Mouse (Mus musculus) lung, adult 18-20 months (tissue): ENCODE results near the gene Gm42674.

Experiments used
- DNase-seq, 2 experiments: peaks; one replicate each; pipeline ENCODE4 v3.0.0; 2022; ENCODE audit warnings: mixed read lengths in 2 of 2

The Gm42674 gene

DNA sequence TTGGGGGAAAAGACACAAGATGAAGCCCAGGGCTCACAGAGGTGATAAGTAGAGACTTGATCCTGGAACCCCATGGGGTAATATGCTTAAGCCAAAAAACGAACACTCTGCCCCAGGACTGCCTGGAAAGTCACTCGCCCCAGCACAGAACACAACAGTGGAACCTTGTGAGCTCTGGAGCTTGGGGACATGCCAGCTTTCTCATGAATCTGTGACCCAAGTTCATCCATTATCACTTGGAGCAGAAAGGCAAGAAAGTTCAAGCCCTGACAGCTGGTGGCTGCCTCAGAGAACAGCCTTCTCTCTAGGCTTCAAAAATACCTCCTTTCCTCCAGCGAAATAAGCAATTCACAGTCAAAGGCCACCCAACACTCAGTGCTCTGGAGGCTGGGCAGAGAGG lies 2.3 kb upstream of the Gm42674 start:
- DNase-seq: no peak

DNA sequence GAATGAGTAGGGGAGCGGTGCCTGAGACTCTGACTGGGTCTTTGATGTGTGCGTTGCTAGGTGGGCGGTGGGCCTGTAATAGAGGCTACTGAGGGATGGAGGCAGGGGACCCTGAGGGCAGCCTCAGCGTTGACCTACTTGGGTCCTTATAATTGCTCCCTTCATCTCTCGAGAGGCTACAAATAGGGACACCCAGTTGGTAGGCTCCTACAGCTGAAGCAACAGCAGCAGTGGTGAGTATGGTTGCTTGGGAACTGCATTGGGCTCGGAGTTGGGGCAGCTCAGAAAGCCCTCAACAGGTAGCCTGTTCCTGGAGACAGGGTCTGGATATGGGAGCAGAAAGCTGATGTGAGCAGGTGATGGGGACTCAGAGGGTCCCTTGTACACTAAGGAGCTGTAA lies 1.7 kb upstream of the Gm42674 start:
- DNase-seq: no peak

DNA sequence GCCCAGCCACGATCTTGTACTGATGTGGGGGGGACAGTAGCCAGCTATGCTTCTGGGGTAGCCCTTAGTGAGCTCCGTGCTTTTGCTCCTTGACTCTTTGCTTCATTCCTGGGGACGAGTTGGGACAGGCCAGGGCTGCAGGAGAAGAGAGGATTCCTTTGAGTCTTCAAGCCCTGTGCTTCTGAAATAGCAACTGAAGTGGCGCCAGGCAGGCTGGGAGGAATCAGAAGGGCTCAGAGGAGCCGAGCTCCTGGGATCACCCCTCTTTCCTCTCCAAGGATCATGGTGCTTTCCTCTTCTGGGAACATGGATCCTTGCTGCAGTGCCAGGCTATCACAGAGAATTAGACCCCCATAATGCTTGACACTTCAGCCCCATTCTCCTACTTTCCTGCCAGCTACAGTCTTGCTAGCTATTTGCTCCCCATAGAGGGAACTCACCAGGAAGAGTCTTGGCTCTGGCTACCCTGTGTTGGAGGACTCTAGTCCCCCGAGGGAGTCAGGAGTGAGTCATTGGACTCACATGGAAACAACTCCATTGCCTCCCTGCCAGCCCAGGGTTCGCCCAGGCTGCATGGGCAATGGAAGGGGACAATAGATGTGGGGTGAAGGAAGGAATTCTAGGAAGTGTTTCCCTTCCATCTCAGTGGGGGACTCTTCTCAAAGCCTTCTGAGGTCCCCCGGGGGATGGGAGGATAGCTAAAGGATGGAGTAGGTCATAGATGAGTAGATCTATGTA lies 1.1 kb upstream of the Gm42674 start:
- no peak for DNase-seq

DNA sequence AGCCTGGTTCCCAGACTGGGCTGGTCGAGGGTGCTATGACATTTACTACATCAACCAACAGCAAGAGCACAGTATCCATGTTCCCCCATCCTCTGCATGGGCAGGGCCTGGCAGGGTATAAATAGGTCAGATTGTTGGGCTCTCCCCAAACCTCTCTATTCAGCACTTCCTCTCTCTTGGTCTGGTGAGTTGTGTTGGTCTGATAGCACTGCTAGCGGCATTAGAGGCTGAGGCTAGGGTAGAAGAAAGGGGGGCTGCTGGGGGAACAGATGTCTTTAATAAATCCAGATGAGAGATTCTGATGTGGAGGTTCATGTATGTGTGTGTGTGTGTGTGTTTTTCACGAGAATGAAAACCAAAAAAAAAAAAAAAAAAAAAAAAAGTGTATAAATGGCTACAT lies 1.9 kb downstream of the Gm42674 start, which contains the start of gene S100a4:
Gene S100a4 (plus strand): TSS at position 149 of the 400 bp plus-strand sequence.
- DNase-seq: no peak

DNA sequence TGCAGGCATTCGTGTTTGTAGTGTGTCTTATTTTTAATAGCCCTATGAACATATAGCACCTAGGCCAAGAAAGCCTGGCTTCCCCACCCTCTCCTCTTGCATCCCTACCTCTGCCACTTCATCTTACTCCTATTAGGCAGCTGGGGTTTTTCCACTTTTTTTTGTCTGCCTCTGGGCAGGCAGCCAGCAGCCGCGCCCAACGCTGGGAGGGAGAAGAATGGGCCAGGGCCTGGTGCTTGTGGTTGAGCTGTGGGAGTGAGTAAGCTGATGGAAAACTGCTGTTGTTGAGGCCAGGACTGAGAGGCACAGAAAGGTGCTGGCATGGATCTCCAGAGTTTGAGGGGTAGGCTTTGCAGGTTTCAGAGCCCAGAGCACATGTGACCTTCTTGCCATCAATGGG lies 2.7 kb downstream of the Gm42674 start:
- DNase-seq: peak; percentile 90 to 91

DNA sequence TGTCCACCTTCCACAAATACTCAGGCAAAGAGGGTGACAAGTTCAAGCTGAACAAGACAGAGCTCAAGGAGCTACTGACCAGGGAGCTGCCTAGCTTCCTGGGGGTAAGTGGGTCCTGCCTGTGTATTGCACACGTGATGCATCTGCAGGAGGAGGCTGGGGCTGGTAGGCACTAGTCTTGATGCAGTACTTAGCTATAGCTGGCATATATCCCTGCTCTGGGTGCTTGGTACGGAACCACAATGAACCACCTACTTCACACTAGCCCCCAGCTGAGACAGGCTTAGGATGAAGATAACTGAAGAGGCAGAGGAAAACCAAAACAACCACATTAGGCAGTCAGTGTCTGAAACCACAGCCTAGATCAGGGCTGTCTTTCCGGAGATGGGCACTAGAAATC lies 3.3 kb downstream of the Gm42674 start:
- no peak for DNase-seq

DNA sequence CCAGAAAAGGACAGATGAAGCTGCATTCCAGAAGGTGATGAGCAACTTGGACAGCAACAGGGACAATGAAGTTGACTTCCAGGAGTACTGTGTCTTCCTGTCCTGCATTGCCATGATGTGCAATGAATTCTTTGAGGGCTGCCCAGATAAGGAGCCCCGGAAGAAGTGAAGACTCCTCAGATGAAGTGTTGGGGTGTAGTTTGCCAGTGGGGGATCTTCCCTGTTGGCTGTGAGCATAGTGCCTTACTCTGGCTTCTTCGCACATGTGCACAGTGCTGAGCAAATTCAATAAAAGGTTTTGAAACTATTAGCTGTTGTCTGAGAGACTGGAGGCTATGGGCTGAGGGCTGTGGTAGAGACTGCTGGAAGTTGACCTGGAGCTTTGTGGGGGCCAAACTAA lies 4.0 kb downstream of the Gm42674 start:
- no peak for DNase-seq

DNA sequence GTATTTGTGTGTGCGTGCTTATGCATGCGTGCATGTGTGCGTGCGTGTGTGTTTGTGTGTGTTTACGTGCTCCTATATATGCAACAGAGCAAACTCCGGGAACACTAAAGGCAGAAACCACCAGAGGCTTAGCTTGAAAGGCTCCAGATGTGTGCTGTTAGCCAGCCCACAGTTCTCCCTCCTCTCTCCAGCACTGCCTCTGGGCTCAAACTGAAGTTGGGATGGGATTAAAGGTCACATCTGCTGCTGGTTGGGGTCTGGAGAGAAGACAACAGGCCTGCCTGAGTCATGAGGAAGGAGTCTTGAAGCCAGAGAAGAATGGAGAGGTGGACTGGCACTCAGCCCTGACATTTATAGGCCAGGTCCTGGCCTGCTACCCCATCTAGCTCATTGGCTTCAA lies 4.5 kb downstream of the Gm42674 start:
- no peak for DNase-seq

DNA sequence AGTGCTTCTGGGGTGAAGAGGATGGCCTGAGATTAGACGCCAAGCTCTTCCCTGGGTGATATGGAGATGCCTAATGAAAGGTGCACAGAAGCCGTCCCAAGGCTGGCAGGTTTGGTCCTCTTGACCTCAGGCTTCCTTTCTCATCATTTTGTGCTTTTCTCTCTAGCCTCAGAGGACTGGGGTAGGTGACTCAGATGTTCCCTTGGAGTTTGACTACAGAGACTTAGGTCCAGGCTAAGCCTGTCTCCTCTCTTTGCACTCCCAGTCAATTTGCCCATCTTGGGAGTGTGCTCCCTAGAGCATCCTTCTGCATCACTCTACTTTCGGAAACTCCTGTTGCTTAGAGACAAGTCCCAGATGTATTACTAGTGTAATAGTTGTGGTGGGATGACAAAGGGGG lies 5.7 kb downstream of the Gm42674 start:
- DNase-seq: no peak

DNA sequence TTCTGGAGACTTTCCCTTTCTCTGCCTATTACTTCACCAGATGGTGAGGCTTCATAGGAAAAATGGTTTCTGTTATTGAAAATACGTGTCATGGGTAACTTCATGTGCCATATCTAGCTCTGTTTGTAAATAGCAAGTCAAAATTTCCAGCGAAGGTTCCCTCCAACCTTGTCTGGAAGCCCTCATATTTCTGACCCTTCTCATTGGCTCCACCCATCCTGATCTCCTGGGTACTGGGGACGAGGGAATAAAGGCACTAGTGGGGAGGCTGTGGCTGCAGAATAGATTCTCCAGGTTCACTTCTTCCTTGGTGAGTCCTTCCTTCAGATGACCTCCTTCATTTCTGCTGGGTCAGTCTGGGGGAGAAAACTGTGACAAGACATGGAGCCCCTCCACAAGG lies 6.5 kb downstream of the Gm42674 start, which contains the start of gene S100a5:
Gene S100a5 (plus strand): TSS at position 301 of the 400 bp plus-strand sequence.
- no peak for DNase-seq

DNA sequence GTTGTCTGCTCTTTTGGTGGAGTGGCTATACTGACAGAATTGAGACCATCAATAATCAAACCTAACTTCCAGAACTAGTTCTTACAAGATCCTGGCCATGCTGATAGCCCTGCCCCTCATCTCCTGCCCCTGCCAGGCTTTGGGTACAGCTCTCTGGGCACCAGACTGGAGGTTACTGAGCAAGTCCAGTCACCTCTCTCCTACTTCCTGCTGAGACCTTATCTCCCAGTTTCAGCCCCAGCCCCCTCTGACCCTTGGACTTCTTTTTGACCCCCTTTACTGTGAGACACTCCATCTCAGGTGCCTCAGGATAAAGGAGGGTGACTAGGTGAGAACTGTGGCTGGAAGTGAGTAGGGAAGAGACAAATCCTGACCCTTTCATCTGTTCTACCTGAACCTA lies 7.4 kb downstream of the Gm42674 start:
- no peak for DNase-seq

DNA sequence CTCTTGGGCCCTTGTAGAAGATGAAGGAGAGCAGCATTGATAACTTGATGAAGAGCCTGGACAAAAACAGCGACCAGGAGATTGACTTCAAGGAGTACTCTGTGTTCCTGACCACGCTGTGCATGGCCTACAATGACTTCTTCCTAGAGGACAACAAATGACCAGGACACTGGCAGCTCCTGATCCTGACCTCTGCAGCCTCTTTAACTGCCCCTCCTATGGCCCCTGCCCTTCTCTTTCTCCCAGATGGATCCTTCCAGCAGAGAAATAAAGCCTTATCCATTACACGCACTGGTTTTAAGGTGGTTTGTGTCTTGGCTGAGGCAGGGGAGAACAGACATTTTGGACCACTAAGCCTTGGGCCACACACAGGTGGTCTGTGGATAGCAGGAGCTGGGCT lies 9.8 kb downstream of the Gm42674 start:
- DNase-seq: no peak

DNA sequence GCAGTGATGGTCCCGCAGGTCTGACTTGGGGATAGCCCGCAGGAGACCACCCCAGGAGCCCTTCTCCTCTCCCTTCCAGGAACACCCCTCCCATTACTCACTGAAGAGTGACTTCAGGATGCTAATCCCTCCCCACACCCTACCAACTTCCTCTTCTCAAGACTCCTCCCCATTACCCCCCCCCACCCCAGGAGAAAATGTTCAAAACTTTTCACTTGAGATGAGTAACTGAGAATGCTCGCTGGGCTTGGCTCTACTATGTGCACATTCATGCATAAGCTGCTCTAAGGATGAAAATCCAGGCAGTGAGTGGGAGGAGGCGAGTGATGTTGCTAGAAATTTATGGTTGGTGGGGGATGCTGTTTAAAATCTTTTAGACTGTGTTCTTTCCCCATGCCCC lies 10.4 kb downstream of the Gm42674 start:
- DNase-seq: no peak

DNA sequence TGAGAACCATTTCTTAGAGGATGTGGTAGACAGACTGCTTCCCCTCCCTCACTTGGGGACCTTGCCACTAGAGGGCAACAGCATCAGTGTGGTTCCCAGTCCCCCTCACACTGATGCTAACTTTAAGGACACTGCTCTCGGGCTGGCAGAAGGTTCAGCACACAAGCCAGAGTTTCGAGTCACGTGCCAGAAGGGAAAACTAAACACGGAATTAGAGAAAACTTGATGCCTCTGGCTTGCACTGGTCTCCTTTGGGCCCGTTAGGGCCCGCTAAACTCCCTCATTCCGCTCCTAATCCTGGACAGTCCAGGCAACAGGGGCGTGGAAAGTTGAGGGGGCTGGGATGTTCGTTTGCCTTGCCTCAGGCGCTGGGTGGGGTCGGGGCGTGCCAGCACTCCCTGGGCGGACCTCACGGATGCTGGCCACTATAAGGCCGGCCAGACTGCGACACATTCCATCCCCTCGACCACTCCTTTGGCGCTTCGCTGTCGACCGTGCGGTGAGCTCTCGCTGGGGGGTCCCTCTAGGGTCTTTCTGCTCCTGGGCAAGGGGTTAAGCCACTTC lies 11.1 kb downstream of the Gm42674 start, which contains the start of gene S100a6:
Gene S100a6 (plus strand): TSS at position 155 of the 564 bp plus-strand sequence.
- peak; percentile 80 to 83 for DNase-seq

DNA sequence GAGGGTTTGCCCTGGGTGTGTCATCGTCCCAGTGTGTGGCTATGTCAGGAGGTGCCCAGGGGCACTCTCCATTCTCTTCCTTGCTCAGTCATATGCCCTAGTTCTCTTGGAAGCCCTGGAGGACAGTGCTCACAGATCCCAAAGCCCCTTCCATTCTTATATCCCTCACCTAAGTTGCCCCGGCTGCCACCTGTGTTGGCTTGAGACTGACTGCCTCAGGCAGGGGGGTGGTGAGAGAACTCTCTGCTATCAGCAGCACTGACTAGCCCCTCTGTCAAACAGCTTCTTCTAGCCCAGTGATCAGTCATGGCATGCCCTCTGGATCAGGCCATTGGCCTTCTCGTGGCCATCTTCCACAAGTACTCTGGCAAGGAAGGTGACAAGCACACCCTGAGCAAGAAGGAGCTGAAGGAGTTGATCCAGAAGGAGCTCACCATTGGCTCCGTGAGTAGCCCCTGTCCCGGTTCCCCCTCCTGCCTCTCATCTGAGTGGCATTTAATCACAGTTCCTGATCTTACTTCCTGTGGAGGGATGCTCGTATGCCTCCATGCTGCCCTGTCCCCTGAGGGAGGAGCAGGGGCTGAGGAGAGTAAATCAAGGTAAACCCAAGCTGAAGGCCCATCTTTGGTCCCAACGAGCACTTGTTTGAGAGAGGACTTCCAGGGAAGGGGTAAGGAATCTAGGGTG lies 11.9 kb downstream of the Gm42674 start:
- no peak for DNase-seq

DNA sequence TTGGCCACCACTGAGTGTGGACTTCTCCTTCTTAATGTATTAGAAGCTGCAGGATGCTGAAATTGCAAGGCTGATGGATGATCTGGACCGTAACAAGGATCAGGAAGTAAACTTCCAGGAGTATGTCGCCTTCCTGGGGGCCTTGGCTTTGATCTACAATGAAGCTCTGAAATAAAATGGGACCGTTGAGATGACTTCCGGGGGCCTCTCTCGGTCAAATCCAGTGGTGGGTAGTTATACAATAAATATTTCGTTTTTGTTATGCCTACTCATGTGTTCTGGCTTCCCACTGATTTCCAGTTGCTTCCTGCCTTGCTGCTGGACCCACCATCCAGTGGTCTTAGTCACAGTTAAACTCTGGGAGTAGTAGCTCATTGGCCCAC lies 12.4 kb downstream of the Gm42674 start:
- no peak for DNase-seq

DNA sequence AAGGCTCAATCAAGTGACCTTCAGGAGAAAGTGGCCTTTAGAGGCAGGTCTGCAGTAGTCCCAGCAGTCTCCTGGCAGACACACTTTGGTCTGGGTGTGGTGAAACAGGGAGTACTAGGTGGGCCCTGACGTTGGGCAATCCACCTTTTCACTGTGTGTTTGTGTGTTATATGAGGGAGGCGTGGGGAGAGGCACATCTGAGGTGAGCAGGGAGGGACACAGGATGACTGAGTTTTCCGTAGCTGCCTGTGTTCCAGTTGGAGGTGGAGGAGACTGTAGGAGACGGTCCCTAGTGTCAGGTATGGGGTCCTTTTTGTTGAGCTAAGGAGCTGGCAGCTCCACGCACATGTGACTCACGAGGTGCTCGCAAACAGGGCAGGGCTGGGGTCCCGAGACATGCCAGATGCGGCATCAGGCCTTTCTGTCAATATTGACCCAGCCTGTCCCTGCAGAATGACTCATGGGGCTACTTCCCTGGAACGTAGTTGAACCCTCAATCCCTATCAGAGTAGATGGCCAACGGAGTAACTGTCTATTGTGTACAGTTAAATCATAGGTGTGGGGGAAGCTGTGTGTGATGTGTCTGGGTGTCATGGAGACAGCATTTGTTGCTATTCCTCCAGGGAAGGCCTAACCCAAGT lies 13.0 kb downstream of the Gm42674 start:
- peak in 1 of 2 experiments; percentile 71 for DNase-seq

DNA sequence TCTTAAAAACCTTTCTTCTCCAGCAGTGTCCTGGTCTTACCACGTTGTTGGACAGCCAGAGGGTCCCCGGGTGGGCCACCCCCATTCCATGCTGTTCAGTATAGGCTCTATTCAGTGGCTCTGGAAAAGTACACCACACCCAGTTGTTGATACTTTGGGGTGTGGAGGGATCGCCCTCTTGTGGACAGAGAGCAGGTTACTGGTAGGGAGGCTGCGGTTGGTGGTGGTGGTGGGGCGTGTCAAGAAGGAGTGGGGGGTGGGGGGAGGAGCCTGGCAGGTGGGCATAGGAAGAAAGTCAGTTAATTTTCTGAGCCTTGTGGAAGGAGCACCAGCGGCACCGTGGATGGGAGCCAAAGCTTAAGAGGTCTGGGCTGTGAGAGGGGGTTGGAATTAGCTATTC lies 13.7 kb downstream of the Gm42674 start:
- peak; percentile 85 to 90 for DNase-seq

DNA sequence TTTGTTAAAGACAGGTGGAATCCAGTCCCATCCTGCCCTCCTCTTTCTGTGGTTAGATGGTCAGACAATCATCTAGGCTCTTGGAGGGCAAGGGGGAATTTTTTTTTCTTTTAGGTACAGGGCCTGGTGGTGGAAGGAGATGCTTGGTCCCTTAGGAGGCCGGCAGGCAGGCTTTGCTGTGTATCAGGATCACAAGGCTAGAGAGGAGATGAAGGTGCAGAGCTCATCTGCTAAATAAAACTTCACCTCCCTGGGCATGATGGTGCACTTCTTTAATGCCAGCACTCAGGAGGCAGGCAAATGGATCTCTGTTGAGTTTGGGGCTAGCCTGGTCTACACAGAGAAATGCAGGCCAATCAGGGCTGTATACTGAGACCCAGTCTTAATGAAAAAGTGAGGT lies 14.2 kb downstream of the Gm42674 start:
- no peak for DNase-seq

DNA sequence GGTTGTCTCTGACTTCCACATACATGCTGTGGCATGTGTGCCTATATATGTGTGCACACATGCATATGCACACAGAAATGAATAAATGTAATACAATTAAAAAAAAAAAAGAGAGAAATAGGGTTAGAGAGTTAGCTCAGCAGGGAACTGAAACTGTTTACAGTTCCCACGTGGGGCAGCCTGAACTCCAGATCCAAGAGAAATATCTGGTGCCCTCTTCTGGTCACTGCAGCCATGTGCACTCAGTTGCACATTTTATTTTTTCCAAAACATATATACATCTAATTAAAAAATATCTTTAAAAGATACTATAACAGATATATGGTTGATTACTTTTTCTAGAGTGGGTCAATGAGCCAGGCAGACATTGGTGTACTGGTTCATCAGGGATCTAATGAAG lies 15.9 kb downstream of the Gm42674 start:
- DNase-seq: no peak

DNA sequence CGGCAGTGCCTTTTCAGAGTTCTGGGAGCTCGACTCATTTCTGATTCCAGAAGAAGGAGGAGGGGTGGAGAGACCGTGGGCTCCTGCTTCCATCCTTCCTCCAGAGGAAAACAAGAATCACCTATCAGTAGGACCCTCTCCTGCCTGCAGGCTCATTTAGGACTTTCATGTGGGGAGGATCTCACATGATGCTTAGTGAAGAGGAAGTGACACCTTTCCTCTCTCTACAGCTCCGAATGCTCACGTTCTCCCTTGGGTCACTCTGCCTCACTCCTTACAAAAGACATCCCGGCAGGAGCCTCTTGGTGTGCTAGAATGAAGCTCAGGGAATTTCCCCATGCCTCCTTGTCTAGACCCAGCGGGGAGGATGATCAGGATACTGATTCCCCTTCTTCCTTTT lies 19.8 kb downstream of the Gm42674 start:
- DNase-seq: no peak

DNA sequence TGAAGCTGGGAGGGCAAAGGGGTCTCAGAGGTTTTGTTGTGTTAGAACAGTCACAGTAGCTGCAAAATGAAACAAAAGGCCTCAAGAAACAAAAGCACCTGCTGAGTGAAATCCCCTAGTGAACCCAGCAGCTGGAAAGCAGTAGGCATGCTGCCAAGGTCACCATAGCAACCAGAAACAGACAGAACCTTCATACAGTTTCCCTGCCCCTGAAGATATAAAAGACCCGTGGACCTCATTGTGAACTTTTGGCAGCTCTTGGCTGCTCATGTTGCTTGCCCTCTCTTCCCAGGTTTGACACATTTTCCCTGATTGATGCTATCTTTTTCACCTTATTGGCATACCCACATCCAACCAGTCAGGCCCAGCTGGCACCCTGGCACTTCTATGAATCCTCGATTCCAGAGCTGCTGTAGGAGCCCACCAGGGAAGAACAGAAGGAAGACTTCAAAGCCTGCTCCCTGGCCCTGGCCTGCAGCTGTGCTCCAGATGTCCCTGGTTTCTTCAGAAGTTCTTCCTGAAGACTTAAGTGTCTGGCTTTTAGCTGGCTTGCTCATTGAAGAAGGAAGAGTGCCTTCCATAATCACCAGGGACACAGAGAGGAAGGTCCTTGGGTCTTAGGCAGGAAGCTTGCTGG lies 21.8 kb downstream of the Gm42674 start:
- DNase-seq: peak; percentile 72 to 82

DNA sequence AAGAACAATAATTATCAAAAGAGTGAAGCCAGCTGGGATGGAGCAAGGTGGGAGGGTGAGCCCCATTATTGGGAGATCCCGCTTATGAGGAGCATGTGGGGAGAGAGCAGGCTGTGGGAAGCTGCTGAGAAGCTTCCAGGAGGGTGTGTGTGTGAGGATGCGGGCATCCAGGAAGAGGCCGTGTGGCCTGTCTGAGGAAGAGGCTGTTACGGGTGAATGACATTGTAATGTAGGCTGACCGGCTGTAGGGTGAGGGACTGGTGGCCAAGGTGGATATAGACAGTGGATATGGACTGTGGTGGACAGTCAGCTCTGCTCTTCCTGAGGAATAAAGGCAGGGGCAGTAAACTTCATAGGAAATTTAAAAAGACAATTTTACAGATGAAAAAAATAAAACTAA lies 23.8 kb downstream of the Gm42674 start:
- DNase-seq: no peak
